Mouse (Mus musculus): ENCODE measurements around the gene Usp29. TPM values are rescaled to one million over a fixed set of nuclear protein-coding genes. Genes with fewer than 3 reads are reported as not detected.

The Usp29 gene
- total and polyA plus RNA-seq, 3 experiments: 0.31 to 1.4 (median 1.2) TPM

DNA sequence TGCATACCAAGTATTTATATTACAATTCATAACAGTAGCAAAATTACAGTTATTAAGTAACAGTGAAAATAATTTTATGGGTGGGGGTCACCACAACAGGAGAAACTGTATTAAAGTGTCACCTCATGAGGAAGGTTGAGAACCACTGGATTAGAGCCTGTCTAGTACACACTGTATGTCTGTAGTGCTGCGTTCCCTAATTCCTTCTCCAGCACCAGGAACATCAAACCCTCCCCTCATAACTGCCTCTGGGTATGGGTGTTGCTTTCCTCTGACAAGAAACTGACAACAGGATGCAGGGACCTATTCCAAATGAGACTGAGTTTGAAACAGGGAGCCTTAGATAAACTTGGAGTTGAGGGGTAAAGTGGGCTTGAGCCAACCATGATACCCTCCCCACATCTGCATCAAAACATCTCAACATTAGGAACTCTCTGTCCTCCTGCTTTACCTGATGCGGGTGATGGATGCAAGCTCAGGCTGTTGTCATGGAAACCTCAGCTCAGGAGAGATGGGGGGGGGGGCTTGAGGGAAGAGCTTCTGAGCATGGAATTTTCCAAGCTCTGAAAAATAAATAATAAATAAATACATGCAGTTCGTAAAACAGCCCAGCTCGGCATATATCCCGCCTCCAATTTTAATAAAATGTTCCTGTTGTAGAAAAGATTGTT lies 86.5 kb downstream of the Usp29 start:
- DNase-seq: no peak

DNA sequence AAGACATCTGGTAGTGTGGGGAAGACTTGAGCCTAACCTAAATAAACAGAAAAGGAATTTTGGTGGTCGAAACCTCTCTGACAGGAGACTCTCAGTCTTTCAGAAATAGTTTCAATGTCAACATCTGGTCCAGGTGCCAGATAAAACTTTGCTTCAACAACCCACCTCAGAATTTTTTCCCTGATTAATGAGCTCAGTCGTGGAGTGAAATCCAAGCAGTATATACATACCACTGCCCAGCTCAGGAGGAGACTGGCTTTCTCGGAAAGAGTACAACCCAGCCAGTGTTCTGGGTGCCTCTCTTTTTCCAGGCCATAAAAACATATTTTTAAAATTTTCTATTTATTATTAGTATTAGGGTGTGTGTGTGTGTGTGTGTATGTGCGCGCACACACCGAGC lies 89.9 kb downstream of the Usp29 start:
- DNase-seq: no peak

DNA sequence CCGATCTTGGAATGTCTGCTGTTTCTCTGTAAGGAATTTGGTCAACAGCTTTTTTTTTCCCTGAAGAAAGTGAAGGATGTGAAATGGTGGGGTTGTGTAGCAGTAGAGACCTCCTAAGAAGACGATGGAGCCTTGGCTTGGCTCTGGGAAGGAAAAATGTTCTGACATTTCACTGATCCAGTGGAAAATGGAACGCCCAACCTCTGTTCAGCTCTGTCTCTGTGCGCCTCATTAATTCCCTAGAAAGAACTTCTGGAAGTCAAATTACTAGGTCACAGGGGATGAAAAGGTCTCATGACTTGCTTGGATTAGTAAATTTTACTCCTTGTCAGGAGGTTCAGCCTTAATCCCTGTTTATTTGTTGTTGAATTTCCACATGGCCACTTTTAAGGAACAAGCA lies 92.3 kb downstream of the Usp29 start:
- DNase-seq: no peak

DNA sequence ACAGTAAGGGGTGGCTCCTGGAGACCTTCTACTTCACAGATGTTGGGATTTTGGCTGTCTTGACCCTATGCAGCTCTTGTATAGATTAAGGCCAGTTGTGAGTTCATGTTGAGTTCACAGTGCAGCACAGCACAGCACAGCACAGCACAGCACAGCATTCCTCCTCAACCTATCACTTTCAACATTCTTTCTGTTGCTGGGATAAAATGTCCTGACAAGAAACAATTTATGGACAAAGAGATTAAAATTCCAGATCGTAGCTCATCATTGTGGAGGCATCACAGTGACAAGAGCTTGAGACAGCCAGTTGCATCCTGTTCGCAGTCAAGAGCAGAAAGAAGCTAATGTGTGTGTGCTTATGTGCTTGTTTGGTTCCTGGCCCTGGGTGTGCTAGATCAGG lies 93.3 kb downstream of the Usp29 start:
- no peak for DNase-seq

DNA sequence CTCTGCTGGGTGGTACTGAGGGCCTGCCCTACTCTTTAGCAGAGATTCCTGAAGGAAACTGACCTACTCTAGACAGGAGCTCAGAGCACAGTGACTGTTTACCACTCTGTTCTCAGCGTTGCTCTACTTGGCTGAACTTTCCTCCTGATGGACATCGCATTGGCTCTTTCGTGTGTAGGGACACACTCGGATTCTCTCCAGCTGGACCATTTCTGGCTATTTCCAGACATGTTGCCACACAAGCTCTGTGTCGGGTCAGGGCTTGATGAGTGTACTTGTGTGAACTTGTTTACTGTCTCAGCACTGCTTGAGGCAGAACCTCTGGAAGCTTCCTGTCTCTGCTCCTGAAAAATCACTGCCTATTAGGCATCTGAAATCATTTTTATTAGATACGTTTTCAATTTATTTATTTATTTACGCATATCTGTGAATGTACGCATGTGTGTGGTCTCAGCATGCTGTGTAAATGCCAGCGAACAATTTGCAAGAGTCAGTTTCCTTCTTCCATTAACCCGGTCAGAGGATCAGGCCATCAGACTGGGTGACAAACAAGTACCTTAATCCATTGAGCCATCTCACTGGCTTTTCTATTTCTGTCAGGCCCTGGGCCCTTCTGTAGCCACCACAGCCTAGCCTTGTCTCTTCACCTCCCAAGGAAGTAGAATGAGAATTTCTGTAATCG lies 95.7 kb downstream of the Usp29 start:
- DNase-seq: peak; percentile 52

DNA sequence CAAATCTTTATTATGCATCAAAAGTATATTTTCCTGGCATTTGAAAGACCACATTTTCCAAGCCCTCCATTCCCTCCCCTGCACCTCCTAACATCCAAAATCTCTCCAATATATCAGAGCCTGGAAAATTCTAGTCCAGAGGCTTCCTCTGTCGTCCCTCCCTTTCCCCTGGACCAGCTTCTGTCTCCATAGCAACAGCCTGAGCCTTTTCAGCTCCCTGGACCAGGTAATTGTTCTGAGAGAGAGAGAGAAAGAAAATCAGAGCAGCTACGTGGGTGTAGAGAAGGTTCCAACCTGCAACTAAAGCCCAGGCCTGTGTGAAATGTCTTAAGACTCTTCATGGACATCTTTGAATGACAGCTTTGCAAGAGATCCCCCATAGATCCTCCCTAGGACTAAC lies 98.8 kb downstream of the Usp29 start:
- no peak for DNase-seq

DNA sequence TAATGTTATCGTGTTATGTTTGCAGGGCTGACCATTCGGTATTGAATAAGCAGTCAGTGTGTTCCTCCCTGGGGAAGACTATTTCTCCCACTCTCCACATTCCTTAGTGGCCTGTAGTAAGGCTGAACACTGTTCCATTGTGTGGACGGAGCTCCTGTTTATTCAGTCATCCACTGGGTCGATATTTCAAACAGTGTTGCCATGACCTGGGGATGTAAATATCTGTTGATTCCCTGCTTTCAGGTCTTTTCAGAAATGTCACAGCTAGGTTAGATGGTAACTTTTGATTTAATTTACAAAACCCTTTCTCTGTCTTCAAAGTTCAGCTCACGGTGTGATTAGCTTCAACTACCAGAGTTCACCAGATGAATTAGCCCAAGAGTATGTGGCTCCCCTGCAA lies 104.6 kb downstream of the Usp29 start:
- no peak for DNase-seq

DNA sequence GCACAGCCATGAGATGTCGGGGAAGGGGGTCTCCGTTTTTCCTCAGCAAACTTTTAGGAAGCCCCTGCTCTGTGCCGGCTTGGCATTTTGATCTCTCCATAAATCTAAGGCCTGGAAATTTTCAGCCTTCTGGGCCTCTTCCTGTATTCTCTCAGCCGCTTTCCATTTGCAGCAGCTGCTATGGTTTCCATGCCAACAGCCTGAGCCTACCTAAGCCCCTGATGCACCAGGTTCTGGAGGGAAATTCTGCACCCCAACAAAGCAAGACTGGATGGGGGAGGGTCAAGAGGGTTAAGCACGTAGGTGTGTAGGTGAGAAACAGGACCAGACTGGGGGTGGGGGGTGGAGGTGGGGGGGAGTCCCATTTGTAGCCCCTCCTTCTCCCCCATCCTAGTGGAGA lies 105.0 kb downstream of the Usp29 start:
- no peak for DNase-seq

DNA sequence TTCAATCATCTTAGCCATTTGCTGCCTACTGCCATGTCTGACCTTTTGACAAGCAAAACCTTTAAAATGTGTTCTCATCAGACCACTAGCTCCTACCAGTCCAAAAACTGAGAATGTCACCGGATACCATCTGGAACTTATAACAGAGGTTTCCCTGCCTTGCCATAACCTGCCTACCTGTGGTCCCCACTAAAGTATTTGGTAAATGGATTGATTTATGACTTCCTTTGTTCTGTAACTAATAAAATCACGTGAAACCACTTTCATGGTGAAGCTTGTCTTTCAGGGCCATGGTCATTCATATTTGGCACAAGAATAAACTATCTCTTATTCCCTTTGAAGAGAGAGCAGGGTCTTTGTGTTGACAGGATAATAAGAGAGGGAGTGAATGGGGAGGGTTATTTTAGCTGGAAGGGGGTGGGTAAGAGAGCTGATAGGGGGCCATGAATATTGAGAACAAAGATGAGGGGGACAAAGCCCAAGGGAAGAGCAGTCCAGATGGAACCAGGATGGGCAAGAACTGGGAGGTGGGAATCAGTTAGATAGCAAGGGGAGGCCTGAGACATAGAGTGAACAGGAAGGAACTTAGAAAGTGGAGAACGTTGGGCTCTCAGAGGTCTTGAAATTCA lies 107.0 kb downstream of the Usp29 start:
- no peak for DNase-seq

DNA sequence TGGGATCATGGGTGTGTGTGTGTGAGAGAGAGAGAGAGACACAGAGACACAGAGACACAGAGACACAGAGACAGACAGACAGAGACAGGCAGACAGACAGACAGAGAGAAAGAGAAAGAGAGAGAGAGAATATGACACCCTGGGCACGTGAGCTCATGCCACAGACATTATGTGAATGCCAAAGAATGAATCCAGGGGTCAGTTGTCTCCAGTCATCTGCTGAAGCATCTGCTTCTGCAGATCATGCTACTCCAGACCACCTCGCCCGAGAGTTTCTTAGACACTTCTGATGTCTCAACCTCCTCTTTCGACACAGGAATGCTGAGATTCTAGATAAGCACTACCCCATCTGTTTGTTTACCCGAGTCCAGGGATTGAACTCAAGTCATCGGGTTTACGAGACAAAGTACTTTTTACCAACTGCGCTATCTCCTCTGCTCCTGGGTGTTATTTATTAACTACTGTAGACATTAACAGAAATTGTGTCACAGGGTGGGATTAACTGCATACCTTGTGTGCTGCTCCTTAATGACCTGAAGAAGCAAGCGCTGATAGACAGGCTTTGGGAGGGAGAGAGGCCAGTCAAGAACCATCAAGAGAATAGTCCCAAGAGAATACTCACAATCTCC lies 107.7 kb downstream of the Usp29 start:
- DNase-seq: no peak

DNA sequence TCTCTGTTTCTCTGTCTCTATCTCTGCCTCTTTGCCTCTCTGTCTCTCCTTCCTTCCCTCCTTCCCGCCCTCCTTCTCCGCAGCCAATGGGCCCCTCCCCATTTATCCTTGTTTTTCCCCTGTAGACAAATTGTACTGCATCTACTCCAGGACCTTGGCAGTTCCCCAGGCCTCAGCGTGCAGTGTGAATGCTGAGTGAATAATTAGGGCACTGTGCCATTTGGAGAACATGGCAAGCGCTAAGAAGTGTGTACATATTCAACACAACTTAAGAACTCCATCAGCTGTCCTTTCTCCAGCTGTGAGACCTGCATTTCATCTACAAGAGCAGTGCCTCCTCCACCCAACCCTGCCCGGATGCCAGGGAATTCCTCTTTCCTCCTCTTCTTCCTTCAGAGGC lies 110.5 kb downstream of the Usp29 start:
- no peak for DNase-seq

DNA sequence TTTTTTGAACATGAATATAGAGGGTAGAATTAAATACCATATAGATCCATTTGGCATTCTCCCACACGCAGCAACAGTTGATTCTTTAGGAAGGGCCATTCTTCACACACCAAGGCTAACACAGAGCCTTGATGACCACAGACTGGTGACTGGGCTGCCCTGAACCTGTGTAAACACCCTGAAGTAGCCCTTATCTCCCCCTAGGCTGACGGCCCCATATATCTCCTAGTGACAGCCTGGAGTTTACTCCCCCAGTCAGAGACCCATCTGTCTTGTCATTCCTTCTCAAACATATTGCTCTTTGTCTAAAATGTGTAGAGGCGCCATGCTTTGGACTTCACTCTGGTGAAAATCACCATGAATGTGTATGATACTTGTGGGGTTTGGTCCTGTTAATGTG lies 119.1 kb downstream of the Usp29 start:
- DNase-seq: no peak

DNA sequence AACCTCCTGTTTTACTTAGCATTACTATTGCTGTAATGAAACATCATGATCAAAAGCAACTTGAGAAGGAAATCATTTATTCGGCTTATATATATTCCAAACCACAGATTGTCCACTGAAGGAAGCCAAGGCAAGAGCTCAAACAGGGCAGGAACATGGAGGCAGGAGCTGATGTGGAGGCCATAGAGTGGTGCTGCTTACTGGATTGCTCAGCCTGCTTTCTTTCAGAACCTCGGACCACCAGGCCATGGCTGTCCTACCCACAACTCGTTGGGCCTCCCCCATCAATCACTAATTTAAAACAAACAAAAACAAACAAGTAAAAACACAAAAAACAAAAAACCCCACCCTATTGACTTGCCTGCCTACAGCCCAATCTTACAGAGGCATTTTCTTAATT lies 119.9 kb downstream of the Usp29 start:
- no peak for DNase-seq

DNA sequence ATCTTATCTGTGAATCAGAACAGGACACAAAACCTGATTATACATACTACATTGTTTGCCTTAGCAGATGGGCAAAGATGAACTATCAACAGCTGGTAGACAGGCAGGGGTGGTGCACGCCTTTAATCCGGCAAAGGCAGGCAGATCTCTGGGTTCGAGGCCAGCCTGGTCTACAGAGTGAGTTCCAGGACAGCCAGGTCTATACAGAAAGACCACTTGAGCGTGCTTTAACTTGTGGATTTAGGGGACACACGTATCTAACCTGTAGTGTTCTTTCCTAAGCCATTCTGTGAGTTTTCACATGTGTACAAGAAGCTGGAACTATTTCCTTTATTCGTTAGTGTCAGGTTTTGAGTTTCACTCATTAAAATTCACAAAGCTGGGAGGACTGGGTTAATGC lies 120.9 kb downstream of the Usp29 start:
- no peak for DNase-seq

DNA sequence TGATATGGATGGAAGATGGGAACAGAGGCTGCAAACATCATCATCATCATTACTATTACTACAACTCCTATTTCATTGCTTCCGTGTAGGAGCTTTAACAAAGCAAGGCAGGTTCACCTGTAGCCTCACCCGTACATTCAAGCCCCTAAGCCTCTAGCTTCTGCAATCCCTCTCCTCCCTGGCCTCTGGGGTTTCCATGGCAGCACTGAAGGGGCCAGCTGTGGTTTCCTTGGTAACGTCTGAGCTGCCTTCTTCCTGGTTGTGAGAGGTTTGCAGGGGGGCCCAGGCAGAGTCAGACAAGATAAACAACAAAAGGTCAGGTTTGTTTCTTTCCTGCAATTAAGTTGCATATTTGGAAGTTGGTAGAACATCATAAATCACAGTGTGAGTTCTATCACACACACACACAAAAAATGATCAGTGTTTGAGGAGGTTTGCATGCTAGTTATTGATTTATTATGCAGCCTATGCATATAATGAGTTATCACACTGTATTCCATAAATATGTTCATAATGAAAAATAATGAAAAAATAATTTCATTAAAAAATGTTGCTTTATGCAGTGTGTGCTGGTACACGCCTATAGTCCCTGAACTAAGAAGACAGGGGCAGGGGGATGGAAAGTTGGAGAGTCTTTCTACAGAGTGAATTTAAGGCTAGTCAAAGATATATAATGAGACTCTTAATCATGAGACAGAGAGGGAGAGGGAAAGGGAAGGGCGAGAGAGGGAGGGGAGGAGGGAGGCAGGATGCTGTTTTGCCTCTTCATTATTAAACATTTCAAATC lies 121.5 kb downstream of the Usp29 start:
- no peak for DNase-seq

DNA sequence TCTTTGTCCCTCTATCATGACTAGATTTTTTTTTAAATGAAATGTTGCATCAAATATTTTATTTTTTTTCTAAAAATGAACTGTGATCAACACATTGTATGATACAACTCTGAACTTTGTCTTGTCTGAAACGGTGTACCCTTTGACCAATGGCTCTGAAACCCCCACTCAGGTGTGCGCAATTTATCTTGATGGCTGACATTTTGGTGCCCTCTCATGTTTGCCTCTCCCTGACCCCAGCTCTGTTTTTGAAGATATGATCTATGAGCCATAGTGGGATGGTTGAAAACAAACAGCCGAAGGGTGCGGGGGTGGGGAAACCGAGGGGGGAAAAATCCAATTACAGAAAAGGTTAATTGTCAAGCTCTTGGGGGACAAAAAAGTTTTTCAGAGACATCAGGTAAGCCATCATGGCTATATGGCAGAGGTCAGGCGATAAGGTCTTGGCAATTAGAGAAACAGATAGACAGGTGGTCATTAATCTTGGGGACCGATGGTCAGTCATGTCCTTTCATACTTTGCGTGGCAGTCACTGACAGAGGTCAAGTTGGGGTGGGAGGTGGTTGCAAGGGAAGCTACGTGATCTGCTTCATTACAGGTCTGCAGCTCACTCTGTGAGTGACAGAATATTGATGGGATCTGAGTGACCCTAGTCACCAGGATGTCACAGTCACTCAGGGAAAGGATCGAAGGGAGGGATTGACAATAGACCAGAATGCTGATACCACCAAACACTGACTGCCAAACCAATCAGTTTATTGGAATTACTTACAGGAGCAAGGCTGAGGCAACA lies 125.4 kb downstream of the Usp29 start:
- DNase-seq: no peak

DNA sequence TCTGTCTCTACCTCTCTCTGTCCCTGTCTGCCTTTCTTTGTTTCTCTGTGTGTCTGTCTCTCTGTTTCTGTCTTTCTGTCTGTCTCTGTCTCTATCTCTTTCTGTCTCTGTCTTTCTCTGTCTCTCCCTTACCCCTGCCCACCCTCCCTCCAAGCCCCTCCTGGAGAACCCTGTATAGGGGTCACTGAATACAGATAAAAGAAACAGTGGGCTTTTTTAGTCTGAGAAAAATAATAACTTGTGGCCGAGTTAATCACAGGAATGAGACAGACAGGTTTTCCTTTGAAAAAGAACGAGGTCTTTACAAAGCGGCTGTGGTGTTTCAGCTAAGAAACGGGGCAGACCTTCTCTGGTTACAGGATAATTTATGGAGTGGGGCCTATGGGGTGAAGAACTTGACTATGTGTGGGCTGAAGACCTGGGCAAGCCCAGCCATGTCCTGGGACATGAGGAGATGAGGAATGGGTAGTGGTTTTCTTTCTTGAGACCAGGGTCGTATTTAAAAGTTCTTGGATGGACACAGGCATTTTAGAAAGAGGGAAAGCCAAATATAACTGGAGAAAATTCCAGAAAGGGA lies 128.4 kb downstream of the Usp29 start:
- no peak for DNase-seq

DNA sequence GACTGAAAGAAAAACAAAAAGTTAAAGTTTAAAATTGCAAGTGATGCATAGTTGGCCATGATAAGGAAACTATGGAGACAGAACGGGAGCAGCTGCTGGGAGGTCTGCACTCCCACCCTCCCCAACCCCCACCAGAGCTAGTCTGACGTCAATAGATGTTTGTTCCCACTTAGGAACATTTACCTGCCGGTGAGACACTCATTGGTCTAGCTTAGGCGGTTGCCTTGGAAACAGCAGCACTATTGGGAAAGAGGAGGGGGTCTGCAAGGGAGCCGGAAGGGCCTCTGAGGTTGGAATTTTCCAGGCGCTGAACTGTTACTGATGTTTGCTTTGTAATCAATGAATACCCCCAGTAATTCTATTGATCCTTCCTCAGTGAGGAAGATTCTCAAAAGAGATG lies 130.3 kb downstream of the Usp29 start:
- DNase-seq: no peak

DNA sequence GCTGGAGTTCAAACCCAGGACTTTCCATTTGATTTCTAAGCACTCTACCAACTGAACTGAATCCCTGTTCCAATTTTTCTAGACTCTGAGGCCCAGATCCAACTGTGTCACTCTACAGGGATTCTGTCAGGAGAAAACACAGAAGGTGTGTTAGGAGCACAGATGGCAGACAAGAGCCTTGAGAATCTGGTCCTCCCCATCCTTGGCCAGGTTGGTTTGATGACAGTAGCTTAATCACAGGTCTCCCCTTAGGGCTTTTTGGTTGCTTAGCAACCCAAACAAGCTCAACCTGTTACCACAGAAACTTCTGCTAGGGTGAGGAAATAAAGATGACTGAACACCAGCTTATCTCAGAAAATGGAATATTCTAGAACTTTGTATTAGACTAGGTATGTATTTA lies 136.0 kb downstream of the Usp29 start:
- no peak for DNase-seq

DNA sequence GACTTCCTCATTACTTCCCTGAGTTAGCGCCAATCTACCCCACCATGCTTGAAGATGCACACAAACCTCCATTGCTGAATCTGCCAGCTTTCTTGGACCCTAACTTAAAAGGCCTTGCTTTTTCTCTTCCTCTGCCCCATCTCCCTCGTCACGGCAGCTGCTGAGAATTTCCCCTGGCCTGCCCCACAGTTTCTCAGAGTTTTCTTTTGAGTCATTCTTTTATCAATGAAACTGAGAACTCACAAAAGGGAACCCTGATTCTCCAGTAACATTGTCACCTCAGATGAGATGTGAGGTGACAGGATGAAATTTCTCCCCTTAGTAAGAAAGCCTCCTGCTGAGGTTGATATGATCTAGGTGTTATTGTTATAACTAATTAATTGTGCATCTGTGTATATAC lies 138.5 kb downstream of the Usp29 start:
- DNase-seq: no peak

DNA sequence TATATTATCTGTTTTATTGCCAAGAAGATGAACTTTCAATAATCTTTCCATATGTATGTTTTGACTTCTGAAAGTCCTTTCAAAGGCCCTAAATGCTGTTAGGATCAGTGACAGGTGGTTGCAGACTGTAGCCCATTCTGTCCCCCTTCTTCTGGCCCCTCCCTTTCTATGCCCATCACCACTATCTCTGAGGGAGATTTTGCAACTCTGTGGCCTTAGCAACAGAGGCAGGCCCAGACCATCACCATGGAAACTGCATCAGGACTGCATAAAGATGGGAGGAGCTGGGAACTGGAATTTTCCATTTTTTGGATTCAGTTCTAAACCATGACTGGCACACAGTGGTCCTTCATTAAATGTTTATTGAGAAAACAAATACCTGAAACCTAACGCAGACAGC lies 139.2 kb downstream of the Usp29 start:
- DNase-seq: no peak
